Mouse (Mus musculus) kidney, postnatal 10 days (tissue): Measurements from ENCODE around the gene Ezh1.

Experiments
- DNase-seq: peaks from one replicate; pipeline ENCODE4 v3.0.0; 2021; ENCODE audit warnings: mixed read lengths

Gene Ezh1

DNA sequence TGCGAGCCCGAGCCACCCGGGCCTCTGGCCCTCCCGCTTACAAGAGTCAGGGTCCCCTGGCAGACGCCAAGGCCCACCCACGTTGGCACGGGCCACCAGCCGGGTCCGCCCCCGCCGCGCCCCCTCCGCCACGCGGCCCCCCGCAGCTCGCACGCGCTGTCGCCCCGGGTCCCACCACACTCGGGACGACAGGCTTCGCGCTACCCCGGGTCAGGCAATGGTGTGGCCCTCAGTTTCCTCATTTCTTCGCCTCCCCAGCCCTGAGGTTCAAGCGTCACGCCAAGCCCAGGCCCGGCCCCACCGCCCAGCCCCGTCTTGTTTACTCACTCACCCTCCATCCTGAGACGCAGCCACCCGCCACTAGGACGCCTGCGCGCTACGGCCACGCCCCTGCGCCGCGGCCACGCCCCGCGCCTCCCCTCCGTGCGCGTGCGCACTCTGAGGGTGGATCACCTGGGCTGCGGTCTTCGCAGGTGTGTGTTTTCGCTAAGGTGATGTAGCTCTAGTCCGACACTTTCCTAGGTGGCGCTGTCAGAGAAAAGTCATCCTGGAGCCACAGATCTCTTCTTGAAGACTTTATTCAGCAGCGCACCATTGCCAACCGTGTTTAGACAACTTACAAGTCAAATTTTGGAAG lies at the start of gene Ezh1:
Gene Ezh1, minus strand, starts transcription at position 399 of the 637 bp plus-strand sequence.
- peak; percentile 95 for DNase-seq

GRCm38 (mm10) chr11:101275309-101275708 lies 49.0 kb upstream of the Ezh1 start:
- no peak for DNase-seq

- no peak for DNase-seq
These were observed 46.2 kb upstream of the Ezh1 start for GRCm38 (mm10) chr11:101272446-101272845.

- DNase-seq: no peak
These were observed 43.4 kb upstream of the Ezh1 start for GRCm38 (mm10) chr11:101269577-101270116.

DNA sequence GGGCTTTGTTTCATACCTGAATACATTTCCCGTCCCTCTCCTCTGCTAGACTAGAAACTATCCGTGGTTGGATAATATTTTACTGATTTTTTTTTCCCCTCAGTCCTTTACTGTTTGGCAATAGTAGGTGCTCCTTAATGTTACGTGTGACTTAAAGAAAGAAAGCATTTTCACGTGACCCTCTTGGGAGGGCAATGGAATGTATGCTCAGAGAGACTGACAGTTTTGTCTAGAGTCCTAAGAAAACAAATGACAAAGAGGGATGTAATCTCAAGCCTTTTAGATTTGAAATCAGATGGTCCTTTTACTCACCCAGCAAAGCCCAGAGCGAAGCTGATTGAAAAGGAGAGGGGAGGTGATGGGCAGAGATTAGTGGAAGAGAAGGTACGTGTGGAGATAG lies 39.6 kb upstream of the Ezh1 start:
- DNase-seq: no peak

GRCm38 (mm10) chr11:101264954-101265471 lies 38.8 kb upstream of the Ezh1 start:
- no peak for DNase-seq

DNA sequence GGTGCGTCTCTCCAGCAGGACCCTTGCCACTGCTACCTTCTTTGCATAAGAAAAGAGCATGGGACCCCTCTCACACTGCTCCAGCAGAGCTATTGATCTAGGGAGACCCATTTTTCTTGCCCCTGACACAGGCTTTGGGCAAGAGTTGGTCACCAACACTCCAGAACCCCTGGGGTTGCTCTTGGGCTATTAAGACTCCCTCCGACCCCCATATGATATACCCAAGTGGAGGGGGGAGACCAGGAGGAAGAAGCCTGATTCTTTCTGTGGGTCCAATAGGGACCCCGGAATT lies 37.7 kb upstream of the Ezh1 start:
- DNase-seq: no peak

DNA sequence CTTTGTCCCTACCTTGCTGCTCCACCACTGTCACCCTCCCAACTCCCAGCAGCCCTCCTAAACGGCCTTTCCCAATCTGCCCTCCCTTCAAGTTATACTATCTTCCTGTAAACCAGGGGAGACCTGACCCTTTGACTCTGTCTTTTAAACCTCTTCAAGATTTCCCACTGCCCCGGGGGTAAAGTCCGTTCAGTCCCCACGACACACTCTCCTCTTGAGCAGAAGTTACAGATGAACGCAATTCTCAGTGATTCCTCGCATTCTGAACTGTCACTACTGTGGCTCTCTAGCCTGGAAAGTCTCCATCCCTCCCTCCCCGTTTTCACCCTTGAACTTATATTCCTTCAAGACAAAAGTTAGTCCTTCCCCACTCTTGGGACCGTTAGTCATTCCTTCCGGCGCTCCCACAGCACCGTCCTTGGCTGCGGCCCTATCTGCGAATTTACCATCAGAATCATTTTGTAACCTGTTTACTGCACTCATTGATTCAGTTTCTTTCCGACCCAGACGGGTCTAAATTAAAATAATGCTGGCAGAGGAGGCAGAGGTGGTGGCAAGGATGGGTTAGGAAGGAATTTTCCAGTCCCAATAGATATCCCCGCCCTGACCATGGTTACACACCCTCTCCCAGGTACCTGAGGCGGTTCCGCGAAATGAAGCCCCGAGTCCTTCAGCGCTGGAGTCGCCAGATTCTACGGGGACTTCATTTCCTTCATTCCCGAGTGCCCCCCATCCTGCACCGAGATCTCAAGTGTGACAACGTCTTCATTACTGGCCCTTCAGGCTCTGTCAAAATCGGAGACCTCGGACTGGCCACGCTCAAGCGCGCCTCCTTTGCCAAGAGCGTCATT lies 37.1 kb upstream of the Ezh1 start:
- DNase-seq: no peak

DNA sequence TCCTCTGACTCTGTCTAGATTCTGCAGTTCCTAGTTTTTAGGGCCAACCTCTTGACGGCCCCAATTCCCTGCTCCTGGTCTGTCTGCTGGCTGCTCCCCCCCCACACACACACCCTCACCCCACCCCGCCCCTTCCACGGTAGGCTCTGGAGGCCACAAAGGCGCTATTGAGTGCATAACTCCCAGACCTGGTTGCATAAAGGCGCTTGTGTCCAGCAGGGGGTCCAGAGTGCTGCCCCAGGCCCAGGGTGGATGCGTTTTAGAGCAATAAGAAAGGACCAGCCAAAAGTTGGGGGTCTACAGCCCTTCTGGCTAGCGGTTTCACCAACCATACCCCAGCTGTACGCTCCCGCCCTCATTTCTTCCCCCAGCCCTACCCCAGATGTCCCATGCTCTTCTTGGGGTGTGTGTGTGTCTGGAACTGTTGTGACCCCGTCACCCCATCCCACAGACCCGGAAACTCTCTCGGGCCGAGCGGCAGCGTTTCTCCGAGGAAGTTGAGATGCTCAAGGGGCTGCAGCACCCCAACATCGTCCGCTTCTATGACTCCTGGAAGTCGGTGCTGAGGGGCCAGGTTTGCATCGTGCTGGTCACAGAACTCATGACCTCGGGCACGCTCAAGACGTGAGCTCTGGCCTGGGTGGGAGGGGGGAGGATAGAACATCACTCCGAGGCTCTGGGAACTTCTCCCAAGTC lies 36.2 kb upstream of the Ezh1 start:
- peak; percentile 40 for DNase-seq

DNA sequence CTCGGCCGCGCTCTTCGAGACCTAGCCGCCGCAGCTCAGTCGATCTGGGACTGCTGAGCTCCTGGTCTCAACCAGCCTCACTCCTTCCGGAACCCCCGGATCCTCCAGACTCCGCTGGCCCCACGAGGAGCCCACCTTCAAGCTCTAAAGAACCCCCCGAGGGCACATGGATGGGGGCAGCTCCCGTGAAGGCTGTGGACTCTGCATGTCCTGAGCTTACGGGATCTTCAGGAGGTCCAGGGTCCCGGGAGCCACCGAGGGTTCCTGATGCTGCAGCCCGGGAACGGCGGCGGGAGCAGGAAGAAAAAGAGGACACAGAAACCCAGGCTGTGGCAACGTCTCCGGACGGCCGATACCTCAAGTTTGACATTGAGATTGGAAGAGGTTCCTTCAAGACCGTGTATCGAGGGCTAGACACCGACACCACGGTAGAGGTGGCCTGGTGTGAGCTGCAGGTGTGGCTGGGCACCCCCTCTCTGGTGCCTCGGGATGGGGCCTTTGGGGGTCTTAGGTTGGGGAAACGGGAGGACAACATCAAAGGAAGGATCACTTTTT lies 34.6 kb upstream of the Ezh1 start:
- no peak for DNase-seq

GRCm38 (mm10) chr11:101259948-101260825 lies 33.9 kb upstream of the Ezh1 start, which contains the start of gene Wnk4:
Gene Wnk4, plus strand, starts transcription at chr11:101260567.
- DNase-seq: peak; percentile 91

DNA sequence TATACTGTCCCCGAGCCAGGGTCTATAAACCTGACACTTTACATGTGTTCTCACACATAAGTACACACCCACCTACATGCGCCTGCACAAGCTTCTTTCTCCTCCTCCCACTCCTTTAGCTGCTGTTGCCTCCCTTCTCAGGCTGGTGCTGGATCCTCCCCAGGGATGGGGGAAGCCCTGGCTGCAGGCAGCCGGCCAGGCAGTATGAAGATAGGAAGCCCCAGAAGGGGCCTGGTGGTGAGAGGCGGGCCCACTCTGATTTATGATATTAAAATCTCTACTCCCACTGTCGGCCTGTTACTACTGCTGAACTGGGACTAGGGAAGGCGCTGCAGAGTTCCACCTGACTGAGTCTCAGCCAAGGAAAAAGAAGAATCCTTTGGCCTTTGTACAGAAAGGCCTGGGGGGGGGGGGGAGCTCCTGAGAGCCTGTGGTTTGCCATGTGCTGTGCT lies 33.0 kb upstream of the Ezh1 start:
- peak; percentile 75 for DNase-seq

- DNase-seq: no peak
These were observed 29.8 kb upstream of the Ezh1 start for GRCm38 (mm10) chr11:101255826-101256775.

GRCm38 (mm10) chr11:101253613-101254389 lies 27.5 kb upstream of the Ezh1 start, which contains the start of gene Vps25:
Gene Vps25, plus strand, starts transcription at chr11:101253707.
- DNase-seq: peak; percentile 92

- no peak for DNase-seq
These were observed 26.7 kb upstream of the Ezh1 start for GRCm38 (mm10) chr11:101252941-101253340.

DNA sequence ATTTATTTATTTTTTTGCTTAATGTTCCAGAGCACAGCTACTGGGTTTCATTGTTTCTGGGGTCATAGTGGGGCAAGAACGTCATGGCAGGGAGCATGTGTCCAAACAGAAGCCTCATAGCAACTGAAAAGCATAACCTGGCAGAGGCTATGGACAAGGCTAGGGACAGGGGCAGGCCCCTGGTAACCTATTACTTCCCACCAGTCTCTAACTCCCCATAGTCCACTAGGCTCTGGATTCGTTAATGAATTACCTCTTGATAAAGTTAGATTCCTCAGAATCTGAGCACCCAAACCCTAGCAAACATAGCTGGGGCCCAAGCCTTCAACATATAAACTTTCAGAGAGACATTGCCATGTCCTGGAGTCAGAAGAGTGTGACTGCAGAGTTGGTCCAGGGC lies 24.8 kb upstream of the Ezh1 start:
- DNase-seq: no peak

GRCm38 (mm10) chr11:101248258-101248994 lies 22.2 kb upstream of the Ezh1 start:
- peak; percentile 86 for DNase-seq

DNA sequence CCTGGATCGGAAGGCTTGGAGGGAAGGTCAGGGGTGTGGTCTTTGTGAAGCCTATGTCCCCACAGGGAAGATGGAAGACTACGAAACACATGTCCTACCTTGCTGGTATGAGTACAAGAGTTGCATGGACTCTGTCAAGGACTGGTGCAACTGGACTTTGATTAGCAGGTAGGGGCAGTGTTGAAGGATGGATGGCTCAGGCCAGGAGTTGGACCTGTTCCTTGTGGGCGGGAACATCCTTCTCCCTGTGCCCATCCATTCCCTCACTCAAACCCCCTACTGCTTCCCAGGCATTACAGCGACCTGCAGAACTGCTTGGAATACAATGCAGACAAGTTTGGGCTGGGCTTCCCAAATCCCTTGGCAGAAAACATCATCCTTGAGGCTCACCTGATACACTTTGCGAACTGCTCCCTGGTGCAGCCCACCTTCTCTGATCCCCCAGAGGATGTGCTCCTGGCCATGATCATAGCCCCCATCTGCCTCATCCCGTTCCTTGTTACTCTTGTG lies 21.3 kb upstream of the Ezh1 start:
- DNase-seq: no peak

DNA sequence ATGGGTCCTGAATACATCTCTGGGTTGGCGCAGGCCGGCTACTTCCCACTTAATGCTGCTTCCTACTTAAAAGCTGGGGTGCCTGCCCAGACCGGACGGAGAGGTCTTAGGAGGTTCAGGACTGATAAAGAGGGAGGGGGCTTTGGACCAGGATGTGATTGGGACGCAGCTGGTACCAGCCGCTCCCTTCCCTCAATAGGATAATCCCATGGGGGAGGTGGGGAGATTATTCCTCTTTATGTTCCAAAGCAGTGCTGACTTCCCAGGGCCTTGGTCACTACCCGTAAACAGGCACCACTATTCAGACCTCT lies 20.4 kb upstream of the Ezh1 start:
- peak; percentile 65 for DNase-seq
